Mouse (Mus musculus) forebrain, embryonic 16.5 days (tissue): ENCODE results near the gene Olfr699. TPM values are rescaled to one million over a fixed set of nuclear protein-coding genes. Genes with fewer than 3 reads are reported as not detected.
"Not testable (repeated sequence)": the region's sequence is repeated elsewhere in the genome, so short reads cannot be mapped to it uniquely, and the experiment has no call there.

ENCODE experiments used
- ATAC-seq: fragments of 200-750 bp; cut with Nextera tagmentation; 2 replicates; pipeline ENCODE4 v1.8.0; 2017; ENCODE audit warnings: mild to moderate bottlenecking, moderate library complexity
- H3K27ac ChIP-seq: fragments of 300-500 bp; sonication (generic); 2 replicates; pipeline ENCODE4 v1.5.1; 2014; ENCODE audit warnings: low read length, control low read depth
- H3K27me3 ChIP-seq: fragments of 300-500 bp; sonication (generic); replicated peaks from 2 replicates; pipeline ENCODE4 v1.6.1; 2014; ENCODE audit warnings: low read length; ENCODE audit not compliant: control insufficient read depth, insufficient read depth
- H3K36me3 ChIP-seq: fragments of 300-500 bp; sonication (generic); 2 replicates; pipeline ENCODE4 v1.6.1; 2014; ENCODE audit not compliant: control insufficient read depth, insufficient read depth
- H3K4me1 ChIP-seq: fragments of 300-500 bp; sonication (generic); replicated peaks from 2 replicates; pipeline ENCODE4 v1.6.1; 2014; ENCODE audit warnings: low read length; ENCODE audit not compliant: control insufficient read depth, insufficient read depth
- H3K4me2 ChIP-seq: fragments of 300-500 bp; sonication (generic); 2 replicates; pipeline ENCODE4 v1.6.1; 2014; ENCODE audit warnings: mild to moderate bottlenecking, low read length, control low read depth
- H3K4me3 ChIP-seq: fragments of 300-500 bp; sonication (generic); replicated peaks from 2 replicates; pipeline ENCODE4 v1.5.1; 2014; ENCODE audit warnings: mild to moderate bottlenecking, low read length, control low read depth
- H3K9ac ChIP-seq: fragments of 300-500 bp; sonication (generic); replicated peaks from 2 replicates; pipeline ENCODE4 v1.6.1; 2014; ENCODE audit warnings: low read depth, low read length, control low read depth
- H3K9me3 ChIP-seq: fragments of 300-500 bp; sonication (generic); 2 replicates; pipeline ENCODE4 v1.6.1; 2016; ENCODE audit warnings: low read length; ENCODE audit not compliant: control insufficient read depth
- WGBS: fragments of 180-500 bp; shearing (Covaris S2); extraction: QIAGEN DNeasy Blood & Tissue Kit; methylation state at CpG from one replicate; pipeline ENCODE4 v1.1.7; 2014; 5-methylcytosine and 5-hydroxymethylcytosine counted together
- polyA plus RNA-seq: library from polyadenylated mRNA; unstranded; fragments of >200 nt; fragmentation: Nextera tagmentation; extraction: Ambion mirVana; gene quantifications from 2 replicates; pipeline ENCODE4 v1.2.1, GENCODE M21; 2015

Olfr699 gene
- polyA plus RNA-seq: not detected in 2 replicates

GRCm38 (mm10) chr7:106793098-106793497, at the start of gene Olfr699:
TSS of gene Olfr699 (minus strand) at chr7:106793198.
- no peaks in the 10 kb centered on the region for H3K4me1 ChIP-seq
- H3K27ac ChIP-seq: no peak within 1 kb of the TSS
- peaks cover 3% of the 10 kb centered on the region; the same call in 1 of the 2 replicates for H3K9me3 ChIP-seq
- ATAC-seq: no peak
- no peaks in the 10 kb centered on the region for H3K27me3 ChIP-seq
- H3K9ac ChIP-seq: no peak within 1 kb of the TSS
- no peaks in the 10 kb centered on the region for H3K36me3 ChIP-seq
- H3K4me2 ChIP-seq: no peak within 1 kb of the TSS
- 91% methylated on average over 1 of the region's 1 CpGs for WGBS
- H3K4me3 ChIP-seq: no peak within 1 kb of the TSS

- no peaks in the 10 kb centered on the region for H3K4me1 ChIP-seq
- H3K9ac ChIP-seq: no peak within 1 kb of the TSS
- H3K36me3 ChIP-seq: no peaks in the 10 kb centered on the region
- no peaks in the 10 kb centered on the region for H3K9me3 ChIP-seq
- H3K27me3 ChIP-seq: no peaks in the 10 kb centered on the region
- H3K27ac ChIP-seq: no peak within 1 kb of the TSS
- no peak for ATAC-seq
- no peak within 1 kb of the TSS for H3K4me3 ChIP-seq
- no peak within 1 kb of the TSS for H3K4me2 ChIP-seq
These were observed 40.8 kb upstream of the Olfr699 start, which contains the start of gene Olfr702 for GRCm38 (mm10) chr7:106833793-106834192. TSS of gene Olfr702 (minus strand) at chr7:106833893.

GRCm38 (mm10) chr7:106818414-106818813, 25.4 kb upstream of the Olfr699 start:
- ATAC-seq: no peak
- no peak overlapping the region for H3K4me3 ChIP-seq

GRCm38 (mm10) chr7:106815775-106816174, 22.8 kb upstream of the Olfr699 start:
- WGBS: 64% methylated on average over 2 of the region's 2 CpGs
- Histone ChIP-seq H3K36me3 (no peaks in the 10 kb centered on the region), H3K9me3 (no peaks in the 10 kb centered on the region), H3K4me2 (no peak overlapping the region), H3K4me3 (no peak overlapping the region), H3K9ac (no peak overlapping the region), H3K27ac (no peak overlapping the region), H3K27me3 (no peaks in the 10 kb centered on the region), H3K4me1 (no peaks in the 10 kb centered on the region)
- ATAC-seq: no peak

More at GRCm38 (mm10) chr7:106818414-106818813, 25.4 kb upstream of the Olfr699 start:
- H3K27me3 ChIP-seq: no peaks in the 10 kb centered on the region
- no peaks in the 10 kb centered on the region for H3K4me1 ChIP-seq
- no peak overlapping the region for H3K27ac ChIP-seq
- H3K9me3 ChIP-seq: no peaks in the 10 kb centered on the region
- H3K9ac ChIP-seq: no peak overlapping the region
- no peaks in the 10 kb centered on the region for H3K36me3 ChIP-seq
- no peak overlapping the region for H3K4me2 ChIP-seq

- no peak for ATAC-seq
- Histone ChIP-seq H3K36me3 (no peaks in the 10 kb centered on the region), H3K9me3 (no peaks in the 10 kb centered on the region), H3K4me1 (no peaks in the 10 kb centered on the region), H3K9ac (no peak within 1 kb of the TSS), H3K27me3 (no peaks in the 10 kb centered on the region), H3K4me2 (no peak within 1 kb of the TSS), H3K27ac (no peak within 1 kb of the TSS), H3K4me3 (no peak within 1 kb of the TSS)
- 74% methylated on average over 2 of the region's 2 CpGs for WGBS
These were observed 20.8 kb upstream of the Olfr699 start, which contains the start of gene Olfr701 for GRCm38 (mm10) chr7:106813829-106814228. TSS of gene Olfr701 (plus strand) at chr7:106814129.

GRCm38 (mm10) chr7:106808734-106809133, 15.7 kb upstream of the Olfr699 start, which contains the start of gene Olfr700:
TSS of gene Olfr700 (minus strand) at chr7:106808834.
- no peak within 1 kb of the TSS for H3K4me3 ChIP-seq
- WGBS: 89% methylated on average over 1 of the region's 1 CpGs
- no peak within 1 kb of the TSS for H3K4me2 ChIP-seq
- H3K4me1 ChIP-seq: no peaks in the 10 kb centered on the region
- no peak within 1 kb of the TSS for H3K9ac ChIP-seq
- no peak within 1 kb of the TSS for H3K27ac ChIP-seq
- no peaks in the 10 kb centered on the region for H3K36me3 ChIP-seq
- no peak for ATAC-seq
- H3K9me3 ChIP-seq: no peaks in the 10 kb centered on the region
- no peaks in the 10 kb centered on the region for H3K27me3 ChIP-seq

GRCm38 (mm10) chr7:106788330-106788729, 4.7 kb downstream of the Olfr699 start:
- H3K4me1 ChIP-seq: no peaks in the 10 kb centered on the region
- H3K4me2 ChIP-seq: no peak overlapping the region
- no peaks in the 10 kb centered on the region for H3K36me3 ChIP-seq
- no peak overlapping the region for H3K9ac ChIP-seq
- ATAC-seq: no peak
- no peak overlapping the region for H3K4me3 ChIP-seq
- peaks cover 3% of the 10 kb centered on the region; the same call in 1 of the 2 replicates for H3K9me3 ChIP-seq
- no peak overlapping the region for H3K27ac ChIP-seq
- H3K27me3 ChIP-seq: no peaks in the 10 kb centered on the region

GRCm38 (mm10) chr7:106761008-106761407, 32.0 kb downstream of the Olfr699 start:
- H3K27ac ChIP-seq, H3K4me3 ChIP-seq, H3K36me3 ChIP-seq, H3K9me3 ChIP-seq, H3K4me2 ChIP-seq, H3K9ac ChIP-seq, ATAC-seq, H3K4me1 ChIP-seq, H3K27me3 ChIP-seq: not testable (repeated sequence)
- 88% methylated on average over 2 of the region's 2 CpGs for WGBS

GRCm38 (mm10) chr7:106758800-106759199, 34.2 kb downstream of the Olfr699 start:
- Histone ChIP-seq H3K9me3 (0 out of 2 replicates have a peak, but pooled peaks cover 3% of the 10 kb centered on the region), H3K27me3 (no peaks in the 10 kb centered on the region), H3K4me2 (no peak overlapping the region), H3K36me3 (no peaks in the 10 kb centered on the region), H3K4me3 (no peak overlapping the region), H3K4me1 (no peaks in the 10 kb centered on the region), H3K27ac (no peak overlapping the region), H3K9ac (no peak overlapping the region)
- ATAC-seq: no peak
- 97% methylated on average over 2 of the region's 2 CpGs for WGBS

GRCm38 (mm10) chr7:106755297-106755696, 37.7 kb downstream of the Olfr699 start, which contains the start of gene Olfr698:
TSS of gene Olfr698 (minus strand) at chr7:106755397.
- H3K27ac ChIP-seq: no peak within 1 kb of the TSS
- no peaks in the 10 kb centered on the region for H3K27me3 ChIP-seq
- H3K4me2 ChIP-seq: no peak within 1 kb of the TSS
- H3K9ac ChIP-seq: no peak within 1 kb of the TSS
- H3K9me3 ChIP-seq: no peaks in the 10 kb centered on the region
- no peak for ATAC-seq
- H3K36me3 ChIP-seq: no peaks in the 10 kb centered on the region
- no peak within 1 kb of the TSS for H3K4me3 ChIP-seq
- no peaks in the 10 kb centered on the region for H3K4me1 ChIP-seq
